Mouse (Mus musculus) lung, postnatal 10 days (tissue): ENCODE results near the gene Pnck.
A peak's percentile ranks its signal among the peaks of the same experiment; 100 is the strongest.

Experiments
- DNase-seq: peaks from one replicate; pipeline ENCODE4 v3.0.0; 2021

The Pnck gene

GRCm38 (mm10) chrX:73639255-73639675 is 20.7 kb downstream of the Pnck start, which contains the start of gene Dusp9:
Gene Dusp9, plus strand, starts transcription at chrX:73639419.
- DNase-seq: peak; percentile 50

- DNase-seq: no peak
Observed at GRCm38 (mm10) chrX:73637415-73637814, 22.5 kb downstream of the Pnck start.

GRCm38 (mm10) chrX:73635425-73635824 is 24.5 kb downstream of the Pnck start:
- DNase-seq: no peak

GRCm38 (mm10) chrX:73626981-73627380 is 32.9 kb downstream of the Pnck start:
- DNase-seq: no peak

GRCm38 (mm10) chrX:73619890-73620289 is 40.0 kb downstream of the Pnck start:
- DNase-seq: no peak

- DNase-seq: no peak
Observed at GRCm38 (mm10) chrX:73619401-73619800, 40.5 kb downstream of the Pnck start.

- DNase-seq: no peak
Observed at GRCm38 (mm10) chrX:73615876-73616275, 44.0 kb downstream of the Pnck start.

GRCm38 (mm10) chrX:73613665-73614064 is 46.3 kb downstream of the Pnck start:
- no peak for DNase-seq
